Mouse (Mus musculus): ENCODE results near the gene Hook2.

- TF ChIP-seq CTCF (IDR thresholded peaks at IDR 0.05; ENCODE audit: control insufficient read depth, insufficient read depth, insufficient read length) (no peak), MYOD1 (IDR thresholded peaks at IDR 0.05; ENCODE audit: control insufficient read depth, insufficient read length, low read depth) (no peak)
Observed at GRCm38 (mm10) chr8:85025098-85025932, 34.9 kb downstream of the Hook2 start, which contains the start of gene Asna1.

Measured in C2C12 (cell line).